Mouse (Mus musculus) kidney, adult 11 months (tissue): ENCODE measurements at regions not wholly inside any gene's neighbourhood (a gene's known extent, or its start where the extent isn't known, plus 50 kb on each side); places are given as distances from the start of the nearest gene placed in this dataset.

Experiments used
- DNase-seq: peaks from one replicate; pipeline ENCODE4 v3.0.0; 2022

- DNase-seq = no peak
These were observed 229.4 kb upstream of the Dcbld2 start for GRCm38 (mm10) chr16:58178744-58179401.

GRCm38 (mm10) chr16:58179981-58180380, 228.3 kb upstream of the Dcbld2 start:
- DNase-seq = peak; percentile 11

- no peak for DNase-seq
These were observed 213.4 kb upstream of the Dcbld2 start for GRCm38 (mm10) chr16:58194619-58195497.

- no peak for DNase-seq
These were observed 196.4 kb upstream of the Dcbld2 start for GRCm38 (mm10) chr16:58211872-58212271.

GRCm38 (mm10) chr16:58234686-58235085, 173.6 kb upstream of the Dcbld2 start:
- DNase-seq = no peak

GRCm38 (mm10) chr16:58236857-58237256, 171.4 kb upstream of the Dcbld2 start:
- DNase-seq = no peak

DNA sequence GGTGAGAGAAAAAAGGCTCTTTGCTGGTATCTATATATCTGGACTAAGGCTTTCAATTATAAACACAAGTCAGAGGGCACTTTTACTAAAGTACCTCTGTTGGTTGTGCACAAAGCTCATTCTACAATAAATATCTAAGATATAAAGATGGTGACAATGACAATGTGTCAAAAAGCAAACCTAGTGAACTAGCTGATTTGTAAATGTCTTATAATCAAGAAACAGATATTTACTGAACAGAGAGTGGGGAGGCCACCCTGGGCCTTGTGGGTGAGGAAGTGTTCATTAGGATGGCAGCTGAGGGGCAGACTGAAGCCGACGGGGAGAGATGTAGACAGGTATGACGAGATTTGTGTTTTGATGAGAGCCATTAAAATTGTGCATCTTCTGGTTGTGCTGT, 132.0 kb upstream of the Dcbld2 start:
- no peak for DNase-seq

DNA sequence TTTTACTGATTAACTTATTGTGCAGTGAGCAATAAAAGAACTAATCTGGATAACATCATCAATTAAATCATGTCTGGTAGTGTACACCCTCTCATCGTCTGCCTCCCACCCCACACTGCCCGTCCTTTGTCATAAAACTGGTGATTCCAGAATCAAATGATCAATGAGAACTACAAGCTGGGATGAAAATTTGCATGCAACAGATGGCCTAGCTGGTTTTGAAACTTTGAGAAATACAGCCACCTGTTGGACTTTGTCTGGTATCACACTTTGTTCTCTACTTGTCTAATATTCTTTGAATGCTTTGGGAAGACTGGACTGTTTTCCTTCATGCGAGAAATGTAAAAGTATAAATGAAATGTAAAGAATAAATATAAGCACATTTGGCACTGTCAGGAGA, 126.8 kb upstream of the Dcbld2 start:
- no peak for DNase-seq

- DNase-seq = no peak
These were observed 113.8 kb upstream of the Dcbld2 start for GRCm38 (mm10) chr16:58294457-58294856.

DNA sequence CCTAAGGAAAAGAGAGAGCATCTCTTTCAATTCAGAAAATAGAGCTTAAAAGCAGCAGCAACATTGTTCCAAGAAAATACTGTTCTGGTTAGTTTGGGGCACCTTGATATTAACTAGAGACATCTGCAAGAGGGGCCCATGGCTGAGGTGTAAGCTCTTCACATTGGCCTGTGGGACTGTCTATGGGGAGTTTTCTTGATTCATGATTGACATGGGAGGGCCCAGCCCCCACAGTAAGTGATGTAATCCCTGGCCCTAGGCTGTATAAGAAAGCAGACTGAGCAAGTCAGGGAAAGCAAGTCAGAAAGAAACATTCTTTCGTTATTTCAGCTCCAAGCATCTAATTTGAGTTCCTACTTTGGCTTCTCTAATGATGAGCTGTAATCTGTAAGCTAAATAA, 113.1 kb upstream of the Dcbld2 start:
- no peak for DNase-seq

GRCm38 (mm10) chr16:58299495-58299894, 108.7 kb upstream of the Dcbld2 start:
- DNase-seq = peak; percentile 8

- DNase-seq = no peak
These were observed 108.1 kb upstream of the Dcbld2 start for GRCm38 (mm10) chr16:58300098-58300497.

GRCm38 (mm10) chr16:58303555-58303954, 104.7 kb upstream of the Dcbld2 start:
- peak; percentile 30 for DNase-seq

GRCm38 (mm10) chr16:58316889-58317455, 91.3 kb upstream of the Dcbld2 start:
- no peak for DNase-seq

- DNase-seq = peak; percentile 9
These were observed 77.2 kb upstream of the Dcbld2 start for GRCm38 (mm10) chr16:58331087-58331486.

GRCm38 (mm10) chr16:58343921-58344320, 64.3 kb upstream of the Dcbld2 start:
- DNase-seq = no peak

- no peak for DNase-seq
These were observed 58.9 kb upstream of the Dcbld2 start for GRCm38 (mm10) chr16:58349354-58349753.

DNA sequence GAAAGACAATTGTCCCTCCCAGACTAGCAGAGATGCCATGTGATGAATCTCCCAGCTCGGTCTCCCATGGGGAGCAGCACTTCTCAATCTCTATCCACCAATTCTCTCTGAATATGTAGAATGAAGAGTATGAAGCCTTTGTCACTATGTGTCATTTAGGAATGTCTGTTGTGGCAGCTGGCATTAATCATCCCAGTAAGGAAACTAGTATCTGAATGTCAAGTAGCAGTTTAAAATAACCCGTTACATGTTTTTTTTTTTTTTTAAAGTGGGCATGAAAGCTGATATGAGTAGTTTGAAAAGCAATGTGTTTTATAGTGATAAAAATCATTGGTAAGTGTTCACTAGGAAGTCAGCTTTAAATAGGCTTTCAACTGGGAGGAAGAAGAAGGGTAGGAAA, 58.4 kb upstream of the Dcbld2 start:
- DNase-seq = no peak

DNA sequence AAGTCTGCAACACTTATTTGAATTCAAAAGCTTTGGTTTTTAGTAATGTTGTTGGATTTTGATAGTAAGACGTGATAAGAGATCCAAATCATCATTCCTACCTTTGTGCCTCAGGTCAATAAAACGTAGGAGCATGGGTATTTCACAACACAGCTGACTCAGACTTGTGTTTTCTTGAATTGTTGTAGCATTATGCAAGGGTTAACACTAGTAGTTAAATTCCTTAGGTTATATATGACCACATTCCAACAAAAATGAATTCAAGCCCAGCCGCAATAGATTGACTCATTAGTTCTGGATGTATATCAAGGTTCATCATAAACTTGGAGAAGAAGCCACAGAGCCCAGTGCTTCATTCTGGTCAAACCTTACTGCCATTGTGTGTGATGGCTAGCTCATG, 56.1 kb upstream of the Dcbld2 start:
- DNase-seq = no peak

DNA sequence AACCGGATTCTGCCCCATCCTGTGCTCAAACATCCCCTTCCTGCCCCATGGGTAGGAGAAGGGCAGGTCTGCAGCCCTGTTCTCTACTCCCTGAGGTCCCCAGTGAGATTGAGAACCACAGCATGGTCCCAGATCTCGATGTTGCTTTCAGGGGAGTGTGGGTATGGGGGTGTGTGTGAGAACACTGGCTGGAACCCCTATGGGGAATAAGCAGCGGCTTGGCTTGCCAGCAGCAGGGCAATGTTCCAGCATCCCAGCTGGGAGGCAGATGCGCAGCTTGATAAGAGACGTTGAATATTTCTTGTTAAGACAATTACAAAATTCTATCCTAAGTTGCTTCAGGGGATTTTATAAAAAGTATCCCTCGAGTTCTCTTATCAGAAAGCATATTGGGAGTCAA, 53.7 kb upstream of the Dcbld2 start:
- no peak for DNase-seq
